Mouse (Mus musculus): ENCODE measurements around the gene Clec12a.
"Not testable (repeated sequence)": the region's sequence is repeated elsewhere in the genome, so short reads cannot be mapped to it uniquely, and the experiment has no call there.

Clec12a gene

GRCm38 (mm10) chr6:129342391-129342790 is at the start of gene Clec12a:
Gene Clec12a, plus strand, starts transcription at chr6:129342691.
- not testable (repeated sequence) for DNase-seq (ENCODE audit: extremely low read depth, low read depth, low spot score)

GRCm38 (mm10) chr6:129304180-129304579 is 38.3 kb upstream of the Clec12a start:
- DNase-seq (ENCODE audit: extremely low read depth, low read depth, low spot score), result no peak

GRCm38 (mm10) chr6:129312499-129312898 is 30.0 kb upstream of the Clec12a start:
- DNase-seq (ENCODE audit: extremely low read depth, low read depth, low spot score), result no peak

- no peak for DNase-seq (ENCODE audit: extremely low read depth, low read depth, low spot score)
Observed at GRCm38 (mm10) chr6:129314655-129315168, 27.8 kb upstream of the Clec12a start.

GRCm38 (mm10) chr6:129315698-129316097 is 26.8 kb upstream of the Clec12a start:
- DNase-seq (ENCODE audit: extremely low read depth, low read depth, low spot score), result no peak

- DNase-seq (ENCODE audit: extremely low read depth, low read depth, low spot score), result no peak
Observed at GRCm38 (mm10) chr6:129316463-129316862, 26.0 kb upstream of the Clec12a start.

GRCm38 (mm10) chr6:129318395-129318794 is 24.1 kb upstream of the Clec12a start:
- no peak for DNase-seq (ENCODE audit: extremely low read depth, low read depth, low spot score)

- no peak for DNase-seq (ENCODE audit: extremely low read depth, low read depth, low spot score)
Observed at GRCm38 (mm10) chr6:129319331-129319730, 23.2 kb upstream of the Clec12a start.

GRCm38 (mm10) chr6:129326016-129326415 is 16.5 kb upstream of the Clec12a start:
- DNase-seq (ENCODE audit: extremely low read depth, low read depth, low spot score), result no peak

- DNase-seq (ENCODE audit: extremely low read depth, low read depth, low spot score), result peak; percentile 33
Observed at GRCm38 (mm10) chr6:129326568-129327150, 15.8 kb upstream of the Clec12a start.

- no peak for DNase-seq (ENCODE audit: extremely low read depth, low read depth, low spot score)
Observed at GRCm38 (mm10) chr6:129331610-129332009, 10.9 kb upstream of the Clec12a start, which contains the start of gene 4922502D21Rik. Gene 4922502D21Rik, minus strand, starts transcription at chr6:129331796.

- no peak for DNase-seq (ENCODE audit: extremely low read depth, low read depth, low spot score)
Observed at GRCm38 (mm10) chr6:129333674-129334078, 8.8 kb upstream of the Clec12a start.

GRCm38 (mm10) chr6:129337751-129338150 is 4.7 kb upstream of the Clec12a start:
- DNase-seq (ENCODE audit: extremely low read depth, low read depth, low spot score), result no peak

- no peak for DNase-seq (ENCODE audit: extremely low read depth, low read depth, low spot score)
Observed at GRCm38 (mm10) chr6:129344408-129344807, 1.9 kb downstream of the Clec12a start.

GRCm38 (mm10) chr6:129349524-129350352 is 7.2 kb downstream of the Clec12a start:
- DNase-seq (ENCODE audit: extremely low read depth, low read depth, low spot score), result no peak

GRCm38 (mm10) chr6:129351091-129351490 is 8.6 kb downstream of the Clec12a start:
- DNase-seq (ENCODE audit: extremely low read depth, low read depth, low spot score), result no peak

- no peak for DNase-seq (ENCODE audit: extremely low read depth, low read depth, low spot score)
Observed at GRCm38 (mm10) chr6:129355774-129356173, 13.3 kb downstream of the Clec12a start.

GRCm38 (mm10) chr6:129356430-129356829 is 13.9 kb downstream of the Clec12a start:
- DNase-seq (ENCODE audit: extremely low read depth, low read depth, low spot score), result no peak

- DNase-seq (ENCODE audit: extremely low read depth, low read depth, low spot score), result no peak
Observed at GRCm38 (mm10) chr6:129359515-129359914, 17.0 kb downstream of the Clec12a start.

- DNase-seq (ENCODE audit: extremely low read depth, low read depth, low spot score), result no peak
Observed at GRCm38 (mm10) chr6:129363942-129364341, 21.5 kb downstream of the Clec12a start.

GRCm38 (mm10) chr6:129365959-129366359 is 23.5 kb downstream of the Clec12a start:
- peak; percentile 3 for DNase-seq (ENCODE audit: extremely low read depth, low read depth, low spot score)

All from fat pad, adult 2 months (tissue).